Mouse (Mus musculus): ENCODE data around the gene Dhx33. TPM values are rescaled to one million over a fixed set of nuclear protein-coding genes. Genes with fewer than 3 reads are reported as not detected.

Dhx33 gene
- 16.2 and 18.4 TPM in 2 replicates for polyA plus RNA-seq (2012; rRNA removed)

GRCm38 (mm10) chr11:71004316-71004773 is at the start of gene Dhx33:
Gene Dhx33 (minus strand): TSS chr11:71004437.
- peak; percentile 81 for DNase-seq (ENCODE audit: low spot score)

- no peak for DNase-seq (ENCODE audit: low spot score)
Observed at GRCm38 (mm10) chr11:71052554-71052953, 48.3 kb upstream of the Dhx33 start.

- no peak for DNase-seq (ENCODE audit: low spot score)
Observed at GRCm38 (mm10) chr11:71039526-71040298, 35.5 kb upstream of the Dhx33 start.

- DNase-seq (ENCODE audit: low spot score), result no peak
Observed at GRCm38 (mm10) chr11:71033163-71033761, 29.0 kb upstream of the Dhx33 start, which contains the start of gene 6330403K07Rik. Gene 6330403K07Rik (minus strand): TSS chr11:71033513.

GRCm38 (mm10) chr11:71032491-71033162 is 28.4 kb upstream of the Dhx33 start:
- no peak for DNase-seq (ENCODE audit: low spot score)

GRCm38 (mm10) chr11:71032070-71032469 is 27.8 kb upstream of the Dhx33 start:
- no peak for DNase-seq (ENCODE audit: low spot score)

GRCm38 (mm10) chr11:71029403-71030118 is 25.3 kb upstream of the Dhx33 start:
- no peak for DNase-seq (ENCODE audit: low spot score)

GRCm38 (mm10) chr11:71028280-71028679 is 24.0 kb upstream of the Dhx33 start:
- DNase-seq (ENCODE audit: low spot score), result no peak

GRCm38 (mm10) chr11:71019201-71020068 is 15.2 kb upstream of the Dhx33 start, which contains the start of the genes Mis12 and Derl2:
Gene Mis12 (plus strand): TSS chr11:71019611.
Gene Derl2 (minus strand): TSS chr11:71019841.
- peak; percentile 92 for DNase-seq (ENCODE audit: low spot score)

- DNase-seq (ENCODE audit: low spot score), result no peak
Observed at GRCm38 (mm10) chr11:71018416-71019200, 14.4 kb upstream of the Dhx33 start.

- no peak for DNase-seq (ENCODE audit: low spot score)
Observed at GRCm38 (mm10) chr11:71017051-71017450, 12.8 kb upstream of the Dhx33 start.

- no peak for DNase-seq (ENCODE audit: low spot score)
Observed at GRCm38 (mm10) chr11:71012743-71013142, 8.5 kb upstream of the Dhx33 start.

- no peak for DNase-seq (ENCODE audit: low spot score)
Observed at GRCm38 (mm10) chr11:71008321-71008720, 4.1 kb upstream of the Dhx33 start.

- no peak for DNase-seq (ENCODE audit: low spot score)
Observed at GRCm38 (mm10) chr11:71007831-71008230, 3.6 kb upstream of the Dhx33 start.

GRCm38 (mm10) chr11:71007026-71007425 is 2.8 kb upstream of the Dhx33 start:
- no peak for DNase-seq (ENCODE audit: low spot score)

GRCm38 (mm10) chr11:71005046-71005445 is 809 bp upstream of the Dhx33 start:
- DNase-seq (ENCODE audit: low spot score), result no peak

- DNase-seq (ENCODE audit: low spot score), result no peak
Observed at GRCm38 (mm10) chr11:71003611-71004315, 474 bp downstream of the Dhx33 start.

GRCm38 (mm10) chr11:71001167-71001566 is 3.1 kb downstream of the Dhx33 start:
- DNase-seq (ENCODE audit: low spot score), result no peak

- peak; percentile 97 for DNase-seq (ENCODE audit: low spot score)
Observed at GRCm38 (mm10) chr11:70982557-70983228, 21.5 kb downstream of the Dhx33 start, which contains the start of gene C1qbp. Gene C1qbp (minus strand): TSS chr11:70983026.
